ENCODE assay signal across 18 mouse cellular contexts in genomic region chr10:118861234-118862025, GRCm38 (mm10). TPM values are rescaled to one million over a fixed set of nuclear protein-coding genes. Genes with fewer than 3 reads are reported as not detected.
A peak's percentile ranks its signal among the peaks of the same experiment; 100 is the strongest.
DNase-seq lines count a peak whose midpoint lies in the region; ATAC-seq and TF ChIP-seq lines count a peak whose summit lies in the region.
"Had no signal": no experiment of that assay in that cellular context is flagged by ENCODE, and none has a peak within 500 bp of the region (broad histone marks: within the 10 kb centered on the region; RNA-seq: fewer than 3 reads in every experiment).

No protein-coding gene starts in this region.

- peak overlapping the region; percentile 7; the same call in 1 of the 2 replicates for H3K27ac ChIP-seq in heart, embryonic 16.5 days (ENCODE audit: low read length)
- peak overlapping the region; percentile 63; the same call in 1 of the 2 replicates for H3K27ac ChIP-seq in stomach, postnatal 0 days (replicated peaks)
- H3K27ac ChIP-seq: hindbrain, embryonic 12.5 days; kidney, postnatal 0 days; left cerebral cortex, adult 2 months; macrophage; midbrain, embryonic 12.5 days had no signal

- no peak overlapping the region for H3K4me2 ChIP-seq in heart, embryonic 16.5 days (ENCODE audit: low read depth, low read length)
- no peak overlapping the region for H3K4me2 ChIP-seq in stomach, postnatal 0 days (replicated peaks; ENCODE audit: low read depth)
- H3K4me2 ChIP-seq: hindbrain, embryonic 12.5 days; midbrain, embryonic 12.5 days had no signal

- H3K36me3 ChIP-seq in heart, embryonic 16.5 days (ENCODE audit: control insufficient read depth, insufficient read depth): peaks cover 63% of the 10 kb centered on the region
- peaks cover 43% of the 10 kb centered on the region for H3K36me3 ChIP-seq in stomach, postnatal 0 days (ENCODE audit: control insufficient read depth, insufficient read depth, low read length)

- DNase-seq in heart, postnatal 36 days: no peak
- DNase-seq in lung, postnatal 36 days: peak; percentile 50
- no peak for DNase-seq in lung, adult 2 months
- peak; percentile 82 for DNase-seq in large intestine, adult 2 months (ENCODE audit: low read depth, low spot score)
- peak; percentile 50 for DNase-seq in stomach, postnatal 0 days (ENCODE audit: low spot score)
- DNase-seq in spleen, postnatal 14 days (ENCODE audit: low spot score in 2 of 2): no peak
- DNase-seq: adrenal gland, adult 2 months; cerebellum, adult 11-12 months; cerebellum, postnatal 10 days; forebrain, postnatal 0 days; heart, postnatal 10 days had no signal

- peaks cover 51% of the 10 kb centered on the region for H3K4me1 ChIP-seq in heart, embryonic 16.5 days (ENCODE audit: control insufficient read depth, insufficient read depth, low read length)
- H3K4me1 ChIP-seq in lung, adult 2 months (ENCODE audit: control insufficient read depth, insufficient read depth, low read length): peaks cover 18% of the 10 kb centered on the region
- 0 out of 2 replicates have a peak, but pooled peaks cover 2% of the 10 kb centered on the region for H3K4me1 ChIP-seq in stomach, postnatal 0 days (replicated peaks; ENCODE audit: control insufficient read depth, insufficient read depth)

- no peak overlapping the region for H3K9ac ChIP-seq in heart, embryonic 16.5 days (ENCODE audit: low read length)
- no peak overlapping the region for H3K9ac ChIP-seq in stomach, postnatal 0 days (ENCODE audit: low read length)
- H3K9ac ChIP-seq: forebrain, postnatal 0 days; hindbrain, embryonic 12.5 days; midbrain, embryonic 12.5 days had no signal

- peaks cover 14% of the 10 kb centered on the region for H3K9me3 ChIP-seq in heart, embryonic 16.5 days (replicated peaks; ENCODE audit: control insufficient read depth, low read length)
- H3K9me3 ChIP-seq in stomach, postnatal 0 days (ENCODE audit: control insufficient read depth, low read length): 0 out of 2 replicates have a peak, but pooled peaks cover 3% of the 10 kb centered on the region

- WGBS in heart, embryonic 16.5 days: 75% methylated on average over 11 of the region's 11 CpGs
- 55% methylated on average over 11 of the region's 11 CpGs for WGBS in lung, adult 2 months
- WGBS in large intestine, adult 2 months: 38% methylated on average over 11 of the region's 11 CpGs
- WGBS in stomach, postnatal 0 days: 75% methylated on average over 11 of the region's 11 CpGs

- no peak for ATAC-seq in heart, embryonic 16.5 days (replicated peaks; ENCODE audit: extremely low read depth, insufficient read depth, low FRiP score)
- peak; percentile 86 for ATAC-seq in stomach, postnatal 0 days (ENCODE audit: low FRiP score, low TSS enrichment)
- ATAC-seq in megakaryocyte, adult 5-6 weeks (ENCODE audit: poor library complexity, severe bottlenecking): no peak
- ATAC-seq: forebrain, postnatal 0 days had no signal

- intact Hi-C loops in heart, postnatal 36 days (cut with DNase I): no loop called here

- TF ChIP-seq POLR2A in lung, adult 2 months (IDR thresholded peaks at IDR 0.05; ENCODE audit: borderline replicate concordance, extremely low read depth, low read depth, low read length): no peak

- no peak overlapping the region for H3K4me3 ChIP-seq in heart, embryonic 16.5 days (ENCODE audit: low read length)
- no peak overlapping the region for H3K4me3 ChIP-seq in lung, adult 2 months (replicated peaks; ENCODE audit: extremely low read depth, low read depth, low read length)
- no peak overlapping the region for H3K4me3 ChIP-seq in stomach, postnatal 0 days (ENCODE audit: low read depth, low read length)
- H3K4me3 ChIP-seq: hindbrain, embryonic 12.5 days; left cerebral cortex, adult 2 months; midbrain, embryonic 12.5 days had no signal

- TF ChIP-seq EP300 in stomach, postnatal 0 days (optimal IDR thresholded peaks at IDR 0.05): no peak

- TF ChIP-seq CTCF in lung, adult 2 months (IDR thresholded peaks at IDR 0.05; ENCODE audit: insufficient read depth, low read length): no peak
- TF ChIP-seq CTCF in stomach, postnatal 0 days (IDR thresholded peaks at IDR 0.05; ENCODE audit: low read depth): no peak

- H3K27me3 ChIP-seq in heart, embryonic 16.5 days (ENCODE audit: control insufficient read depth, insufficient read depth, low read length): no peaks in the 10 kb centered on the region
- no peaks in the 10 kb centered on the region for H3K27me3 ChIP-seq in stomach, postnatal 0 days (ENCODE audit: control insufficient read depth, insufficient read depth, low read length)
- H3K27me3 ChIP-seq: hindbrain, embryonic 12.5 days; midbrain, embryonic 12.5 days had no signal

RNA-seq across cellular contexts. Expression of gene Dyrk2, which starts 8.6 kb away (rescaled TPM):
- 10.2 and 10.7 TPM in 2 replicates for polyA plus RNA-seq in heart, embryonic 16.5 days (2015; fragmentation: Nextera tagmentation; extraction: Ambion mirVana)
- total RNA-seq in heart, postnatal 36 days (2021): 10 to 100 TPM; 36.4 to 40.3 TPM
- 16.6 and 25.8 TPM in 2 replicates for polyA plus RNA-seq in lung, adult 2 months (2012; rRNA removed)
- 14.9 and 34.4 TPM in 2 replicates for polyA plus RNA-seq in large intestine, adult 2 months (2012; rRNA removed)
- polyA plus RNA-seq in stomach, postnatal 0 days (2015; fragmentation: Nextera tagmentation; extraction: Ambion mirVana): 6.4 and 7.3 TPM in 2 replicates
- 15.5 and 17.1 TPM in 2 replicates for total RNA-seq in megakaryocyte, adult 5-6 weeks (2015)
- total RNA-seq in megakaryocyte, adult 5-6 weeks (2017): 11.5 and 27.5 TPM in 2 replicates

Comparison
In these comparisons a context has a peak if more than half of its experiments do, and no peak if none do; other contexts are left out.
1. DNase-seq: peak in lung, postnatal 36 days (single experiment), large intestine, adult 2 months (single experiment) and stomach, postnatal 0 days (single experiment); none in heart, postnatal 36 days (0 of 2), lung, adult 2 months (single experiment) and spleen, postnatal 14 days (0 of 2).